Mouse (Mus musculus): ENCODE results near the gene Pan3.

- TF ChIP-seq ZMIZ1 (IDR thresholded peaks at IDR 0.05; ENCODE audit: low read depth, low read length) (no peak), ELF1 (IDR thresholded peaks at IDR 0.05; ENCODE audit: low read depth, low read length) (no peak), CHD2 (IDR thresholded peaks at IDR 0.05; ENCODE audit: low read length) (no peak), E2F4 (IDR thresholded peaks at IDR 0.05; ENCODE audit: borderline replicate concordance, low read depth, low read length) (no peak), MAX (IDR thresholded peaks at IDR 0.05; ENCODE audit: low read length) (no peak), CTCF (IDR thresholded peaks at IDR 0.05 in 2 of 3, conservative IDR thresholded peaks at IDR 0.05 in 1 of 3; ENCODE audit: control insufficient read depth in 1 of 3, insufficient read depth in 1 of 3, low read depth in 2 of 3, low read length in 3 of 3, poor library complexity in 1 of 3, severe bottlenecking in 1 of 3) (no peak), RCOR1 (IDR thresholded peaks at IDR 0.05; ENCODE audit: low read depth, low read length) (no peak), EP300 (IDR thresholded peaks at IDR 0.05; ENCODE audit: low read depth in 1 of 2, low read length in 2 of 2) (no peak), POLR2A (IDR thresholded peaks at IDR 0.05; ENCODE audit: control insufficient read depth in 1 of 2, insufficient read depth in 1 of 2, low read depth in 1 of 2, low read length in 2 of 2, poor library complexity in 1 of 2) (no peak), ZNF384 (IDR thresholded peaks at IDR 0.05; ENCODE audit: low read depth, low read length) (no peak), NELFE (IDR thresholded peaks at IDR 0.05; ENCODE audit: low read depth, low read length) (no peak), POLR2AphosphoS2 (IDR thresholded peaks at IDR 0.05; ENCODE audit: low read length) (no peak)
Observed at GRCm38 (mm10) chr5:147401024-147401423, 28.9 kb upstream of the Pan3 start.
